Comparison of ENCODE assay signal across 8 mouse cellular contexts in genomic region chr2:94407021-94407420, GRCm38 (mm10). TPM values are rescaled to one million over a fixed set of nuclear protein-coding genes. Genes with fewer than 3 reads are reported as not detected.
A peak's percentile ranks its signal among the peaks of the same experiment; 100 is the strongest.
DNase-seq lines count a peak whose midpoint lies in the region; ATAC-seq lines count a peak whose summit lies in the region.

No protein-coding gene starts in this region.

- H3K4me1 ChIP-seq in neural tube, embryonic 11.5 days (ENCODE audit: control insufficient read depth, insufficient read depth, low read length), result peaks cover 7% of the 10 kb centered on the region; the same call in 1 of the 2 replicates
- peaks cover 19% of the 10 kb centered on the region for H3K4me1 ChIP-seq in hindbrain, embryonic 16.5 days (ENCODE audit: control insufficient read depth, insufficient read depth, low read depth, low read length)

- H3K27me3 ChIP-seq in neural tube, embryonic 11.5 days (ENCODE audit: control insufficient read depth, insufficient read depth, low read length), result no peaks in the 10 kb centered on the region
- H3K27me3 ChIP-seq in hindbrain, embryonic 16.5 days (replicated peaks; ENCODE audit: control insufficient read depth, insufficient read depth, low read length), result no peaks in the 10 kb centered on the region

- intact Hi-C loops in left cerebral cortex, postnatal 36 days (cut with DNase I), result no loop called here

- peak overlapping the region; percentile 59 for H3K4me3 ChIP-seq in neural tube, embryonic 11.5 days (ENCODE audit: low read depth, low read length)
- peak overlapping the region; percentile 58 for H3K4me3 ChIP-seq in hindbrain, embryonic 16.5 days (ENCODE audit: low read length)

- peaks cover 4% of the 10 kb centered on the region; the same call in 1 of the 2 replicates for H3K36me3 ChIP-seq in neural tube, embryonic 11.5 days (ENCODE audit: control insufficient read depth, insufficient read depth, low read length)
- peaks cover 3% of the 10 kb centered on the region; the same call in 1 of the 2 replicates for H3K36me3 ChIP-seq in hindbrain, embryonic 16.5 days (ENCODE audit: control insufficient read depth, insufficient read depth, low read length)

- 5% methylated on average over 13 of the region's 13 CpGs for WGBS in neural tube, embryonic 11.5 days
- 3% methylated on average over 13 of the region's 13 CpGs for WGBS in hindbrain, embryonic 16.5 days

- peak overlapping the region; percentile 72; the same call in 1 of the 2 replicates for H3K9ac ChIP-seq in neural tube, embryonic 11.5 days (ENCODE audit: low read length)
- H3K9ac ChIP-seq in hindbrain, embryonic 16.5 days (ENCODE audit: low read depth, low read length), result peak overlapping the region; percentile 80

- no peak overlapping the region for H3K27ac ChIP-seq in neural tube, embryonic 11.5 days (ENCODE audit: low read depth, low read length)
- no peak overlapping the region; the same call in 1 of the 2 replicates for H3K27ac ChIP-seq in hindbrain, embryonic 16.5 days (ENCODE audit: low read depth, low read length)

- no peaks in the 10 kb centered on the region for H3K9me3 ChIP-seq in neural tube, embryonic 11.5 days (ENCODE audit: control insufficient read depth, low read length)
- no peaks in the 10 kb centered on the region for H3K9me3 ChIP-seq in hindbrain, embryonic 16.5 days (ENCODE audit: control insufficient read depth, low read length)

- 0 out of 2 replicates have a peak, but pooled peaks have one; percentile 5 for ATAC-seq in neural tube, embryonic 11.5 days (ENCODE audit: insufficient read depth, low FRiP score, low TSS enrichment)
- ATAC-seq in hindbrain, embryonic 16.5 days, result peak; percentile 13; the same call in 1 of the 2 replicates

- DNase-seq in neural tube, embryonic 11.5 days (ENCODE audit: low spot score), result no peak
- DNase-seq in neural tube, embryonic 10.5 days (ENCODE audit: extremely low spot score, low spot score), result no peak
- peak; percentile 27 for DNase-seq in embryo, embryonic 10 days (ENCODE audit: low spot score)
- peak; percentile 43 for DNase-seq in mesoderm, embryonic 11.5 days (ENCODE audit: low read depth, low spot score)
- DNase-seq in yolk sac, embryonic 10.5 days (ENCODE audit: low spot score), result peak; percentile 13
- no peak for DNase-seq in adrenal gland, postnatal 25 days
- DNase-seq in left cerebral cortex, postnatal 36 days (ENCODE audit: low spot score in 2 of 2), result no peak

- peak overlapping the region; percentile 63 for H3K4me2 ChIP-seq in neural tube, embryonic 11.5 days (ENCODE audit: low read depth)
- H3K4me2 ChIP-seq in hindbrain, embryonic 16.5 days (ENCODE audit: low read length), result peak overlapping the region; percentile 67

RNA-seq across cellular contexts. Expression of gene Ttc17, which starts 0.5 kb away (rescaled TPM):
- polyA plus RNA-seq in neural tube, embryonic 11.5 days (2014; fragmentation: Nextera tagmentation; extraction: Ambion mirVana), result 13.7 and 14.5 TPM in 2 replicates
- 22.0 and 24.0 TPM in 2 replicates for polyA plus RNA-seq in hindbrain, embryonic 16.5 days (2015; fragmentation: Nextera tagmentation; extraction: Ambion mirVana)
- 39.5 and 46.2 TPM in 2 replicates for total RNA-seq in adrenal gland, postnatal 25 days (2021)
- 10 to 100 TPM; 30.3 to 37.4 TPM for total RNA-seq in left cerebral cortex, postnatal 36 days (2021)

RNA-seq across cellular contexts. Expression of gene Api5, which starts 30.9 kb away (rescaled TPM):
- polyA plus RNA-seq in neural tube, embryonic 11.5 days (2014; fragmentation: Nextera tagmentation; extraction: Ambion mirVana), result 229 and 238 TPM in 2 replicates
- polyA plus RNA-seq in hindbrain, embryonic 16.5 days (2015; fragmentation: Nextera tagmentation; extraction: Ambion mirVana), result 89.3 and 102 TPM in 2 replicates
- 77.6 and 81.7 TPM in 2 replicates for total RNA-seq in adrenal gland, postnatal 25 days (2021)
- 10 to 100 TPM; 56.9 to 58.9 TPM for total RNA-seq in left cerebral cortex, postnatal 36 days (2021)

Comparison
In these comparisons a context has a peak if more than half of its experiments do, and no peak if none do; other contexts are left out.
1. DNase-seq: peak in embryo, embryonic 10 days (single experiment), mesoderm, embryonic 11.5 days (single experiment) and yolk sac, embryonic 10.5 days (single experiment); none in neural tube, embryonic 11.5 days (single experiment), neural tube, embryonic 10.5 days (single experiment), adrenal gland, postnatal 25 days (single experiment) and left cerebral cortex, postnatal 36 days (0 of 2).